Mouse (Mus musculus) myocyte (in vitro differentiated cells): Measurements from ENCODE around the gene Nadk2.

Source experiments
- CEBPB ChIP-seq: IDR thresholded peaks from 2 replicates; pipeline ENCODE4 v1.6.1; 2011; ENCODE audit warnings: mild to moderate bottlenecking, moderate library complexity; ENCODE audit not compliant: poor library complexity, insufficient read depth, severe bottlenecking
- MAX ChIP-seq: IDR thresholded peaks from one replicate; pipeline ENCODE4 v1.6.1; 2011; ENCODE audit warnings: low read depth, mild to moderate bottlenecking, control low read depth
- POLR2A ChIP-seq: IDR thresholded peaks from one replicate; pipeline ENCODE4 v1.6.1; 2011; ENCODE audit warnings: low read depth, mild to moderate bottlenecking, control low read depth, moderate library complexity; ENCODE audit not compliant: insufficient read length
- TCF12 ChIP-seq: IDR thresholded peaks from one replicate; pipeline ENCODE4 v1.6.1; 2011; ENCODE audit warnings: mild to moderate bottlenecking, control low read depth; ENCODE audit not compliant: poor library complexity, insufficient read depth, severe bottlenecking

DNA sequence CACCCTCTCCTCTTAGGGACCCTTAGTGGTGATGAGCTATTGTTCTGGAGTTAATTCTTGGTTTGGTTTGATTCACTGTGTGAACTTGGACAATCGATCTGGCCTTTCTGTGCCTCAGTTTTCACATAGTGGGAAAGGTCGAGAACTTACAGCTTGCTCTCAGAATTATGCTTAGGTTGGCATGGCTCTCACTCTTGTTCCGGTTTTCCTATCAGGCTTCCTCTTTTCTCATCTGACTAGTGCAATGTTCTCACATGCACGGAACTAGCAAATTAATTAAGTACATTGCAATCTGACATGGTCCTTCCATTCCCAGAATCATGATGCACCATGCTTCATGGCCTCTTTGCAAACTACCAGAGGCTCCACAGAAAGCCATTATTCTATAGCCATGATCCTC, 51.9 kb downstream of the Nadk2 start:
- no peak for TF ChIP-seq POLR2A
- no peak for TF ChIP-seq CEBPB
- TF ChIP-seq MAX: no peak
- no peak for TF ChIP-seq TCF12
